ENCODE assay signal across 10 mouse cellular contexts in the genomic region with DNA sequence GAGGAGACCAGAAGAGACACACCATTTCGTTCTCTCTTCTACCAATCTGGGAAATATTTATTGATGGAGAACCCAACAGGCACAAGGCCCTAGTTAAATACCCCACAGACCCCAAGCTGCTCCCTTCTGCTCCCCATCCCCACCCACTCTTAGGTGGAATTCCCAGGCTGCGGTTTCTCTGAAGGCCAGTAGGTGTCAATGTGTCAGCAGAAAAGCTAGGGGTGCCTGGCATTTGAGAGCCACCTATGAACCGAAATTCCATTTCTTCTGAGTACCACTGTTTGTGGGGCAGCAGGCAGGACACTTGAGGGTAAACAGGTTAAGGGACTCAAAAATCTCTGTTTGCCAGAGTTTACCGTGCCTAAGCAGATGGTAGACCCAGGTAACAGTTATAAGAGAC. TPM values are rescaled to one million over a fixed set of nuclear protein-coding genes. Genes with fewer than 3 reads are reported as not detected.
DNase-seq lines count a peak whose midpoint lies in the region; TF ChIP-seq lines count a peak whose summit lies in the region.
"Had no signal": no experiment of that assay in that cellular context is flagged by ENCODE, and none has a peak within 500 bp of the region (broad histone marks: within the 10 kb centered on the region; RNA-seq: fewer than 3 reads in every experiment).

No protein-coding gene starts in this region.

- no peak overlapping the region for H3K4me2 ChIP-seq in CH12.LX (ENCODE audit: insufficient read depth, low read depth, poor library complexity, severe bottlenecking)
- H3K4me2 ChIP-seq: neural tube, embryonic 12.5 days had no signal

- H3K4me3 ChIP-seq in kidney, adult 2 months (ENCODE audit: insufficient read depth, low read depth, low read length): no peak overlapping the region
- no peak overlapping the region for H3K4me3 ChIP-seq in CH12.LX (replicated peaks in 1 of 3; ENCODE audit: low read depth in 2 of 3, low read length in 2 of 3, poor library complexity in 1 of 3)
- H3K4me3 ChIP-seq: neural tube, embryonic 12.5 days had no signal

- DNase-seq in cerebellum, adult 18-20 months: peak; percentile 38 to 39
- no peak for DNase-seq in cerebellum, postnatal 4 days (ENCODE audit: low spot score in 2 of 2)
- peak; percentile 34 for DNase-seq in kidney, adult 2 months
- DNase-seq in kidney, adult 11 months: no peak
- DNase-seq in CH12.LX (ENCODE audit: extremely low read depth): peak; percentile 17
- DNase-seq in heart, postnatal 4 days: peak; percentile 52
- no peak for DNase-seq in urinary bladder, postnatal 36 days (ENCODE audit: low spot score in 2 of 2)
- DNase-seq in urinary bladder, adult 2 months (ENCODE audit: low spot score): no peak

- H3K79me2 ChIP-seq in CH12.LX (replicated peaks; ENCODE audit: control insufficient read depth, extremely low read depth, insufficient read depth, poor library complexity, severe bottlenecking): no peaks in the 10 kb centered on the region

- no peak overlapping the region for H3K27ac ChIP-seq in kidney, adult 2 months (ENCODE audit: insufficient read depth, low read depth, low read length)
- H3K27ac ChIP-seq in CH12.LX (ENCODE audit: insufficient read depth, low read depth): no peak overlapping the region
- H3K27ac ChIP-seq: neural tube, embryonic 12.5 days had no signal

- peak; percentile 85 for TF ChIP-seq RAD21 in CH12.LX (IDR thresholded peaks at IDR 0.05; ENCODE audit: low read depth, low read length)

- no peak overlapping the region for H3K9ac ChIP-seq in CH12.LX (ENCODE audit: insufficient read depth, low read depth)
- H3K9ac ChIP-seq: neural tube, embryonic 12.5 days had no signal

- H3K4me1 ChIP-seq in kidney, adult 2 months (ENCODE audit: control insufficient read depth, insufficient read depth, low read length): peaks cover 14% of the 10 kb centered on the region; the same call in 1 of the 2 replicates
- no peaks in the 10 kb centered on the region for H3K4me1 ChIP-seq in CH12.LX (ENCODE audit: control insufficient read depth in 1 of 2, insufficient read depth in 2 of 2)

- dilution Hi-C loops in CH12.LX (cut with MboI; ENCODE audit: extremely low pct_ligation_motif_present, extremely low pct_unique_long_range_greater_than_20kb, low sequenced_read_pairs): no loop called here

- no peaks in the 10 kb centered on the region for H3K27me3 ChIP-seq in kidney, adult 2 months (replicated peaks; ENCODE audit: control insufficient read depth, insufficient read depth, low read length)
- no peaks in the 10 kb centered on the region for H3K27me3 ChIP-seq in CH12.LX (replicated peaks)
- H3K27me3 ChIP-seq: neural tube, embryonic 12.5 days had no signal

- no peak for TF ChIP-seq EP300 in CH12.LX (IDR thresholded peaks at IDR 0.05; ENCODE audit: low read length)

- 53% methylated on average over 4 of the region's 4 CpGs for WGBS in kidney, adult 2 months

- no peaks in the 10 kb centered on the region for H3K36me3 ChIP-seq in kidney, adult 2 months (ENCODE audit: control insufficient read depth, insufficient read depth, low read length)
- no peaks in the 10 kb centered on the region for H3K36me3 ChIP-seq in CH12.LX (replicated peaks in 1 of 2; ENCODE audit: control insufficient read depth in 1 of 2, insufficient read depth in 1 of 2, low read length in 1 of 2)
- H3K36me3 ChIP-seq: neural tube, embryonic 12.5 days had no signal

- no peak for TF ChIP-seq POLR2A in kidney, adult 2 months (IDR thresholded peaks at IDR 0.05; ENCODE audit: low read depth, low read length)
- TF ChIP-seq POLR2A in CH12.LX (IDR thresholded peaks at IDR 0.05; ENCODE audit: low read depth, low read length): no peak

- peak; percentile 63 for TF ChIP-seq CTCF in kidney, adult 2 months (conservative IDR thresholded peaks at IDR 0.05; ENCODE audit: insufficient read depth, insufficient read length, low read depth, low read length)
- TF ChIP-seq CTCF in CH12.LX (conservative IDR thresholded peaks at IDR 0.05 in 1 of 2, IDR thresholded peaks at IDR 0.05 in 1 of 2; ENCODE audit: low read depth in 2 of 2, low read length in 2 of 2): peak in 1 of 2 experiments; percentile 81; a peak in 2 of 4 replicates

- in situ Hi-C loops in CH12.LX (cut with MboI; ENCODE audit: low pct_ligation_motif_present, low pct_unique_long_range_greater_than_20kb, low sequenced_read_pairs): loop anchor here (10.0 kb wide), 1 partner anchor 533 kb away; no protein-coding TSS in a partner anchor

- H3K9me3 ChIP-seq in CH12.LX (replicated peaks; ENCODE audit: low read length): no peaks in the 10 kb centered on the region
- H3K9me3 ChIP-seq: neural tube, embryonic 12.5 days had no signal

TF ChIP-seq in CH12.LX, 34 proteins besides CTCF, POLR2A, EP300 and RAD21:
- TF ChIP-seq IRF4 (IDR thresholded peaks at IDR 0.05; ENCODE audit: low read depth, low read length) (0 out of 2 replicates have a peak, but pooled peaks have one; percentile 11), ZC3H11A (IDR thresholded peaks at IDR 0.05; ENCODE audit: low read depth, low read length) (peak; percentile 44), ETS1 (conservative IDR thresholded peaks at IDR 0.05; ENCODE audit: low read depth, low read length) (no peak), PAX5 (IDR thresholded peaks at IDR 0.05; ENCODE audit: low read length) (no peak), JUND (conservative IDR thresholded peaks at IDR 0.05; ENCODE audit: low read depth, low read length) (no peak), MXI1 (IDR thresholded peaks at IDR 0.05; ENCODE audit: low read depth, low read length) (no peak), SMC3 (IDR thresholded peaks at IDR 0.05; ENCODE audit: low read depth, low read length) (peak; percentile 74), UBTF (IDR thresholded peaks at IDR 0.05; ENCODE audit: low read depth, low read length) (no peak), SIN3A (IDR thresholded peaks at IDR 0.05; ENCODE audit: low read length) (no peak)
TF ChIP-seq in CH12.LX: peak in this region for 3.

RNA-seq across cellular contexts. Expression of a gene that starts 2.2 kb away (rescaled TPM):
- polyA plus RNA-seq in kidney, adult 2 months (2012; rRNA removed): 0.34 and 0.61 TPM in 2 replicates
- total RNA-seq in CH12.LX (2012; rRNA removed) (not detected in 2 replicates), CH12.LX (2014; rRNA removed) (not detected in 2 replicates)
- not detected in 2 replicates for polyA plus RNA-seq in CH12.LX (2012; ENCODE audit: insufficient read length, low read depth)
- not detected for total RNA-seq in heart, postnatal 4 days (2021)
- not detected in 2 replicates for polyA plus RNA-seq in urinary bladder, adult 2 months (2012; rRNA removed)
- total RNA-seq: left cerebral cortex, postnatal 10 days had no signal

Comparison
In these comparisons a context has a peak if more than half of its experiments do, and no peak if none do; other contexts are left out.
1. DNase-seq: peak in cerebellum, adult 18-20 months (2 of 2), kidney, adult 2 months (single experiment), CH12.LX (single experiment) and heart, postnatal 4 days (single experiment); none in cerebellum, postnatal 4 days (0 of 2), kidney, adult 11 months (single experiment), urinary bladder, postnatal 36 days (0 of 2) and urinary bladder, adult 2 months (single experiment).